Mouse (Mus musculus) CH12.LX (cell line): ENCODE data around the gene Mtf2. TPM values are rescaled to one million over a fixed set of nuclear protein-coding genes. Genes with fewer than 3 reads are reported as not detected.

Experiments
- DNase-seq: peaks from one replicate; pipeline ENCODE4 v3.0.0-alpha.2; 2013; ENCODE audit errors: extremely low read depth
- H3K27ac ChIP-seq: 2 replicates; pipeline ENCODE4 v1.5.1; 2012; ENCODE audit warnings: low read depth, mild to moderate bottlenecking, control low read depth, moderate library complexity; ENCODE audit not compliant: insufficient read depth
- H3K27me3 ChIP-seq: replicated peaks from 2 replicates; pipeline ENCODE3; 2012; ENCODE audit warnings: inconsistent platforms
- H3K36me3 ChIP-seq, 2 experiments: replicated peaks in 1 of 2; 2 replicates each; pipeline versions ENCODE3 to v1.6.1; 2012; ENCODE audit warnings: inconsistent platforms in 1 of 2, low read length in 1 of 2, mild to moderate bottlenecking in 1 of 2, mixed read lengths in 1 of 2, moderate library complexity in 1 of 2; ENCODE audit not compliant: control insufficient read depth in 1 of 2, insufficient read depth in 1 of 2
- H3K4me1 ChIP-seq, 2 experiments: 2 replicates each; pipeline ENCODE4 v1.6.1; 2012; ENCODE audit warnings: inconsistent platforms in 1 of 2, moderate library complexity in 1 of 2; ENCODE audit not compliant: insufficient read depth in 2 of 2, control insufficient read depth in 1 of 2
- H3K4me2 ChIP-seq: 2 replicates; pipeline ENCODE4 v1.6.1; 2012; ENCODE audit warnings: low read depth, mild to moderate bottlenecking, control low read depth; ENCODE audit not compliant: poor library complexity, insufficient read depth, severe bottlenecking
- H3K4me3 ChIP-seq, 3 experiments: fragments of 150-350 bp in 1 of 3; sonication (generic) in 1 of 3; replicated peaks in 1 of 3; 2 replicates each; pipeline versions ENCODE3 to v1.5.1; 2011 to 2012; ENCODE audit warnings: low read depth in 2 of 3, low read length in 2 of 3, mild to moderate bottlenecking in 2 of 3, moderate library complexity in 2 of 3, control low read depth in 1 of 3, improper control_type of control experiment in 1 of 3, inconsistent platforms in 1 of 3, mixed read lengths in 1 of 3; ENCODE audit not compliant: poor library complexity in 1 of 3
- H3K79me2 ChIP-seq: replicated peaks from 2 replicates; pipeline ENCODE4 v1.6.1; 2012; ENCODE audit warnings: mild to moderate bottlenecking, moderate library complexity; ENCODE audit not compliant: control insufficient read depth, poor library complexity, insufficient read depth, severe bottlenecking; ENCODE audit errors: extremely low read depth
- H3K9ac ChIP-seq: 2 replicates; pipeline ENCODE4 v1.6.1; 2012; ENCODE audit warnings: low read depth, mild to moderate bottlenecking, control low read depth, moderate library complexity; ENCODE audit not compliant: insufficient read depth
- H3K9me3 ChIP-seq: replicated peaks from 2 replicates; pipeline ENCODE3; 2012; ENCODE audit warnings: low read length, inconsistent platforms, mixed read lengths
- BHLHE40 ChIP-seq: IDR thresholded peaks from 2 replicates; pipeline ENCODE4 v1.6.1; 2011; ENCODE audit warnings: mild to moderate bottlenecking, low read depth, low read length, improper control_type of control experiment
- CHD1 ChIP-seq: IDR thresholded peaks from 2 replicates; pipeline ENCODE4 v1.6.1; 2012; ENCODE audit warnings: low read depth, low read length, improper control_type of control experiment, inconsistent platforms
- CHD2 ChIP-seq: IDR thresholded peaks from 2 replicates; pipeline ENCODE4 v1.6.1; 2011; ENCODE audit warnings: low read length, improper control_type of control experiment
- CTCF ChIP-seq, 2 experiments: IDR thresholded peaks in 1 of 2; conservative IDR thresholded peaks in 1 of 2; 2 replicates each; pipeline ENCODE4 v1.5.1; 2011 to 2012; ENCODE audit warnings: low read depth in 2 of 2, low read length in 2 of 2, improper control_type of control experiment in 1 of 2, inconsistent platforms in 1 of 2, mild to moderate bottlenecking in 1 of 2, moderate library complexity in 1 of 2
- EP300 ChIP-seq: IDR thresholded peaks from 2 replicates; pipeline ENCODE4 v1.6.1; 2011; ENCODE audit warnings: low read length, improper control_type of control experiment
- HCFC1 ChIP-seq: IDR thresholded peaks from 2 replicates; pipeline ENCODE4 v1.6.1; 2012; ENCODE audit warnings: low read depth, mild to moderate bottlenecking, inconsistent platforms, low read length, improper control_type of control experiment
- JUND ChIP-seq: conservative IDR thresholded peaks from 2 replicates; pipeline ENCODE4 v1.6.1; 2011; ENCODE audit warnings: low read depth, low read length, improper control_type of control experiment
- KAT2A ChIP-seq: IDR thresholded peaks from 2 replicates; pipeline ENCODE4 v1.6.1; 2012; ENCODE audit warnings: low read length, improper control_type of control experiment, inconsistent platforms; ENCODE audit not compliant: insufficient replicate concordance
- MAZ ChIP-seq: IDR thresholded peaks from 2 replicates; pipeline ENCODE4 v1.6.1; 2012; ENCODE audit warnings: low read depth, mild to moderate bottlenecking, inconsistent platforms, low read length, improper control_type of control experiment, moderate library complexity
- MXI1 ChIP-seq: IDR thresholded peaks from 2 replicates; pipeline ENCODE4 v1.6.1; 2011; ENCODE audit warnings: mild to moderate bottlenecking, low read depth, low read length, improper control_type of control experiment
- RAD21 ChIP-seq: IDR thresholded peaks from 2 replicates; pipeline ENCODE4 v1.6.1; 2011; ENCODE audit warnings: low read depth, mild to moderate bottlenecking, low read length, improper control_type of control experiment, moderate library complexity
- SMC3 ChIP-seq: IDR thresholded peaks from 2 replicates; pipeline ENCODE4 v1.6.1; 2011; ENCODE audit warnings: low read depth, low read length, improper control_type of control experiment
- TCF12 ChIP-seq: IDR thresholded peaks from 2 replicates; pipeline ENCODE4 v1.6.1; 2014; ENCODE audit warnings: low read depth, mild to moderate bottlenecking, inconsistent platforms, low read length, improper control_type of control experiment
- UBTF ChIP-seq: IDR thresholded peaks from 2 replicates; pipeline ENCODE4 v1.6.1; 2012; ENCODE audit warnings: low read depth, mild to moderate bottlenecking, inconsistent platforms, low read length, improper control_type of control experiment, moderate library complexity
- USF1 ChIP-seq: IDR thresholded peaks from 2 replicates; pipeline ENCODE4 v1.6.1; 2014; ENCODE audit warnings: low read depth, mild to moderate bottlenecking, inconsistent platforms, low read length, improper control_type of control experiment
- ZC3H11A ChIP-seq: IDR thresholded peaks from 2 replicates; pipeline ENCODE4 v1.6.1; 2012; ENCODE audit warnings: low read depth, mild to moderate bottlenecking, inconsistent platforms, low read length, improper control_type of control experiment
- ZMIZ1 ChIP-seq: IDR thresholded peaks from 2 replicates; pipeline ENCODE4 v1.6.1; 2012; ENCODE audit warnings: low read depth, mild to moderate bottlenecking, inconsistent platforms, low read length, improper control_type of control experiment
- dilution Hi-C: fragments of 300-500 bp; cut with MboI; formaldehyde crosslinking; loops from 2 replicates; pipeline ENCODE4 v1.14.3; 2020; ENCODE audit warnings: low sequenced_read_pairs; ENCODE audit not compliant: extremely low pct_unique_long_range_greater_than_20kb, extremely low pct_ligation_motif_present
- in situ Hi-C: fragments of 300-500 bp; cut with MboI; formaldehyde crosslinking; loops from 3 replicates; pipeline ENCODE4 v1.14.3; 2019; ENCODE audit warnings: low sequenced_read_pairs, low pct_ligation_motif_present, low pct_unique_long_range_greater_than_20kb, mixed read lengths
- polyA plus RNA-seq: library from polyadenylated mRNA; unstranded; fragments of >175 nt; gene quantifications from 2 replicates; pipeline ENCODE4 v1.2.1, GENCODE M21; 2012; ENCODE audit warnings: low read depth; ENCODE audit not compliant: insufficient read length
- total RNA-seq, 2 experiments: library from RNA; depleted of rRNA; stranded (reverse); fragments of 300-350 nt in 1 of 2; fragments of >200 nt in 1 of 2; gene quantifications; 2 replicates each; pipeline ENCODE4 v1.2.3; 2012 to 2014

Mtf2 gene
- total and polyA plus RNA-seq, 3 experiments = 58.7 to 76.2 (median 71.0) TPM

DNA sequence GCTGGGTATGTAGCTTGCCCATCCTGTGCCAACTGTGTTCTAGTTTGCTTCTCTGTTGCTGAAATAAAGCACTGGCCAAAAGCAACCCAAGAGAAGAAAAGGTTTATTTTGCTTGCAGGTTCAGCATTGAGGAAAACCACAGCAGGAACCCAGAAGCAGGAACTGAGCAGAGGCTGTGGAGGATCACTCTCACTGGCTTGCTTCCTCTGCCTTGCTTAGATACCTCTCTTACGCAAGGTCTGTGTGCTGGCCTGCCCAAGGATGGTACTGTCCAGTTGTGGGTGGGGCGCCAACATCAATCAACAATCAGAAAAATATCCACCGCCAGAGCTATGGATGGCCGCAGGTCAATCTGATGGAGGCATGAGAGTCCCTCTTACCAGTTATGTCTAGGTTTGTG lies 34.2 kb upstream of the Mtf2 start:
- no peak for TF ChIP-seq USF1
- no peak for TF ChIP-seq EP300
- TF ChIP-seq HCFC1 = no peak
- no peak for TF ChIP-seq UBTF
- TF ChIP-seq CHD2 = no peak
- no peak for TF ChIP-seq TCF12
- no peak for TF ChIP-seq KAT2A
- no peak for TF ChIP-seq JUND
- TF ChIP-seq BHLHE40 = no peak
- TF ChIP-seq SMC3 = no peak
- no peak for TF ChIP-seq RAD21
- no peak for TF ChIP-seq MAZ
- no peak for TF ChIP-seq CHD1
- Histone ChIP-seq H3K4me3 (no peak overlapping the region), H3K79me2 (no peaks in the 10 kb centered on the region), H3K4me1 (peaks cover 5 to 20% of the 10 kb centered on the region in 2 experiments), H3K27me3 (no peaks in the 10 kb centered on the region), H3K4me2 (no peak overlapping the region), H3K9ac (no peak overlapping the region), H3K27ac (no peak overlapping the region), H3K9me3 (peaks cover 3% of the 10 kb centered on the region), H3K36me3 (no peaks in the 10 kb centered on the region)
- dilution Hi-C loops (no loop called here), in situ Hi-C loops (loop anchor here (10.0 kb wide), 1 partner anchor 134 kb away; no protein-coding TSS in a partner anchor)
- no peak for DNase-seq

DNA sequence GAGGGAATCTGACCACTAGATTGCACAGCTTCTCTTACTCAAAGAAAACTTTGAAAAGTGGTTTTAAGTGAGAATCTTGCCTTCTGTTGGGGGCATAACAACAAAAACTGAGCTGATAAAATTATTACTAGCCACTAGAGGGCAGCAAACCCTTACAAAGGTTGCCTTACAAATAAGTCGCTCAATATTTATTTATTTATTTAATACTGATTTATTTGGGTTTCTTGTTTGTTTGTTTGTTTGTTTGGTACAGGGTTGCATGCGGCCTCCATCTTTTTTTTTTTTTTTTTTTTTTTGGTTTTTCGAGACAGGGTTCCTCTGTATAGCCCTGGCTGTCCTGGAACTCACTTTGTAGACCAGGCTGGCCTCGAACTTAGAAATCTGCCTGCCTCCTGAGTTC lies 31.3 kb upstream of the Mtf2 start:
- no peaks in the 10 kb centered on the region for H3K27me3 ChIP-seq
- H3K9me3 ChIP-seq = peaks cover 2% of the 10 kb centered on the region
- H3K4me1 ChIP-seq = peaks cover 0 to 15% of the 10 kb centered on the region in 2 experiments; a peak in 2 of 4 replicates
- no peak overlapping the region for H3K9ac ChIP-seq
- in situ Hi-C loops = loop anchor here (10.0 kb wide), 1 partner anchor 131 kb away; no protein-coding TSS in a partner anchor
- dilution Hi-C loops = no loop called here
- no peak overlapping the region for H3K27ac ChIP-seq
- no peaks in the 10 kb centered on the region for H3K79me2 ChIP-seq
- no peak overlapping the region for H3K4me2 ChIP-seq
- TF ChIP-seq ZC3H11A (peak; percentile 45; the same call in 1 of the 2 replicates), RAD21 (peak; percentile 82), MXI1 (no peak), MAZ (no peak), ZMIZ1 (no peak), CTCF (conservative IDR thresholded peaks at IDR 0.05 in 1 of 2, IDR thresholded peaks at IDR 0.05 in 1 of 2; ENCODE audit: low read depth in 2 of 2, low read length in 2 of 2) (peak; percentile 20 to 83; a peak in 3 of 4 replicates), SMC3 (peak; percentile 65)
- TF ChIP-seq, all 38 proteins: peak for 4
- DNase-seq = peak; percentile 63
- H3K4me3 ChIP-seq = no peak overlapping the region
- H3K36me3 ChIP-seq = no peaks in the 10 kb centered on the region
